Mouse (Mus musculus): Measurements from ENCODE around the gene Mixl1. TPM values are rescaled to one million over a fixed set of nuclear protein-coding genes. Genes with fewer than 3 reads are reported as not detected.

The Mixl1 gene
- total and polyA plus RNA-seq, 2 experiments from 2014 or later = 0.17 TPM; not detected in 1

DNA sequence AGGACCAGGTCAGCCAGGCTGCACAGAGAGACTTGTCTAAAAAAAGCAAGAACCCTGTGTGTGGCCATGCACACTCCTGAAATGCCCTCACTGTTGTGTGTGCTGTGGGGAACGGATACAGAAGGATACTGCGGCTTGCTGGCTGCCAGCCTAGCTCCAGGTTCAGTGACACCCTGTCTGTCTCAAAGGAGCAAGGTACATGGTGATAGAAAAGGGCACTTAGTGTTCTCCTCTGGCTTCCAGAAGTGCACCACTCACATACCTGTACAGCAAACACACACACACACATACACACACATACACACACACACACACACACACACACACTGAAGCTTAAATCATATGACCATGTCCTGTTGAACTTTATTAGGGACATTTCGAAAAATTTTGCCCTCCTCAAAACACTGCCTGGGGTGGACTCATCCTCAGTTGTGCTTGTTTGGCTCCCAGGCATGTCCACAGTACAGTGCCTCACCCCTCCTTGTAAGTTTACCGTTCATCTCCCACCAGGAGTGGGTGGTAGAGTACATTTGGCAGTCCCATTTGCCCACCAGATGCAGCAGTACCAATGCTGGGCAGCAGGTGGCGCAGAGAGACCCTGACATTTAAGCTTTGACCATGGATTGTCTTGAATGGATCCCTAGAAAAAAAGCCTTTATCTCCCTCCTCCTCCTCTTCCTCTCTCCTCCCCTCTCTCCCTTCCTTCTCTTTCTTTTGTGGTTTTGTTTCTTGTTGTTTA is 23.3 kb upstream of the Mixl1 start:
- no peak overlapping the region for H3K4me2 ChIP-seq (ENCODE audit: low read depth, low read length, poor library complexity, severe bottlenecking)
- H3K4me3 ChIP-seq (ENCODE audit: low read depth, low read length) = no peak overlapping the region
- no peak overlapping the region for H3K27ac ChIP-seq (ENCODE audit: low read depth, low read length)
- DNase-seq (ENCODE audit: low spot score) (peak; percentile 68), ATAC-seq (ENCODE audit: low FRiP score) (no peak)
- H3K9me3 ChIP-seq (ENCODE audit: low read length) = no peaks in the 10 kb centered on the region
- peak; percentile 85 for TF ChIP-seq CTCF (IDR thresholded peaks at IDR 0.05)
- no peaks in the 10 kb centered on the region for H3K4me1 ChIP-seq (ENCODE audit: insufficient read depth, low read length)
- WGBS = 45% methylated on average over 5 of the region's 5 CpGs
- H3K27me3 ChIP-seq (ENCODE audit: insufficient read depth, low read length) = no peaks in the 10 kb centered on the region
- H3K36me3 ChIP-seq (ENCODE audit: insufficient read depth, low read length) = no peaks in the 10 kb centered on the region
- H3K9ac ChIP-seq (replicated peaks; ENCODE audit: low read length, poor library complexity, severe bottlenecking) = no peak overlapping the region

GRCm38 (mm10) chr1:180719483-180719882 is 22.6 kb upstream of the Mixl1 start:
- Histone ChIP-seq H3K4me2 (ENCODE audit: low read depth, low read length, poor library complexity, severe bottlenecking) (no peak overlapping the region), H3K36me3 (ENCODE audit: insufficient read depth, low read length) (no peaks in the 10 kb centered on the region), H3K27me3 (ENCODE audit: insufficient read depth, low read length) (no peaks in the 10 kb centered on the region), H3K9me3 (ENCODE audit: low read length) (no peaks in the 10 kb centered on the region), H3K4me3 (ENCODE audit: low read depth, low read length) (no peak overlapping the region), H3K27ac (ENCODE audit: low read depth, low read length) (no peak overlapping the region), H3K9ac (replicated peaks; ENCODE audit: low read length, poor library complexity, severe bottlenecking) (no peak overlapping the region), H3K4me1 (ENCODE audit: insufficient read depth, low read length) (no peaks in the 10 kb centered on the region)
- 89% methylated on average over 6 of the region's 6 CpGs for WGBS
- ATAC-seq (ENCODE audit: low FRiP score) (no peak), DNase-seq (ENCODE audit: low spot score) (no peak)
- TF ChIP-seq CTCF (IDR thresholded peaks at IDR 0.05) = no peak

GRCm38 (mm10) chr1:180718756-180719155 is 21.9 kb upstream of the Mixl1 start:
- H3K4me1 ChIP-seq (ENCODE audit: insufficient read depth, low read length) = no peaks in the 10 kb centered on the region
- no peak for TF ChIP-seq CTCF (IDR thresholded peaks at IDR 0.05)
- DNase-seq (ENCODE audit: low spot score) = no peak
- no peaks in the 10 kb centered on the region for H3K27me3 ChIP-seq (ENCODE audit: insufficient read depth, low read length)
- H3K4me2 ChIP-seq (ENCODE audit: low read depth, low read length, poor library complexity, severe bottlenecking) = no peak overlapping the region
- ATAC-seq (ENCODE audit: low FRiP score) = no peak
- no peak overlapping the region for H3K4me3 ChIP-seq (ENCODE audit: low read depth, low read length)
- no peaks in the 10 kb centered on the region for H3K36me3 ChIP-seq (ENCODE audit: insufficient read depth, low read length)
- H3K9ac ChIP-seq (replicated peaks; ENCODE audit: low read length, poor library complexity, severe bottlenecking) = no peak overlapping the region
- no peak overlapping the region for H3K27ac ChIP-seq (ENCODE audit: low read depth, low read length)
- H3K9me3 ChIP-seq (ENCODE audit: low read length) = no peaks in the 10 kb centered on the region
- 72% methylated on average over 5 of the region's 5 CpGs for WGBS

- H3K9me3 ChIP-seq (ENCODE audit: low read length) = no peaks in the 10 kb centered on the region
- no peak for DNase-seq (ENCODE audit: low spot score)
These were observed 12.3 kb upstream of the Mixl1 start for GRCm38 (mm10) chr1:180708935-180709776.

GRCm38 (mm10) chr1:180707813-180708212 is 11.0 kb upstream of the Mixl1 start:
- Histone ChIP-seq H3K4me3 (ENCODE audit: low read depth, low read length) (no peak overlapping the region), H3K36me3 (ENCODE audit: insufficient read depth, low read length) (no peaks in the 10 kb centered on the region), H3K4me2 (ENCODE audit: low read depth, low read length, poor library complexity, severe bottlenecking) (no peak overlapping the region), H3K4me1 (ENCODE audit: insufficient read depth, low read length) (peaks cover under 1% of the 10 kb centered on the region; the same call in 1 of the 2 replicates), H3K9me3 (ENCODE audit: low read length) (no peaks in the 10 kb centered on the region), H3K27me3 (ENCODE audit: insufficient read depth, low read length) (no peaks in the 10 kb centered on the region), H3K9ac (replicated peaks; ENCODE audit: low read length, poor library complexity, severe bottlenecking) (no peak overlapping the region), H3K27ac (ENCODE audit: low read depth, low read length) (no peak overlapping the region)
- DNase-seq (ENCODE audit: low spot score) (no peak), ATAC-seq (ENCODE audit: low FRiP score) (no peak)
- no peak for TF ChIP-seq CTCF (IDR thresholded peaks at IDR 0.05)
- 79% methylated on average over 3 of the region's 3 CpGs for WGBS

More at GRCm38 (mm10) chr1:180708935-180709776, 12.3 kb upstream of the Mixl1 start:
- no peaks in the 10 kb centered on the region for H3K27me3 ChIP-seq (ENCODE audit: insufficient read depth, low read length)
- 77% methylated on average over 14 of the region's 14 CpGs for WGBS
- no peak for TF ChIP-seq CTCF (IDR thresholded peaks at IDR 0.05)
- no peak overlapping the region for H3K4me3 ChIP-seq (ENCODE audit: low read depth, low read length)
- no peak overlapping the region for H3K9ac ChIP-seq (replicated peaks; ENCODE audit: low read length, poor library complexity, severe bottlenecking)
- no peak overlapping the region for H3K4me2 ChIP-seq (ENCODE audit: low read depth, low read length, poor library complexity, severe bottlenecking)
- no peak for ATAC-seq (ENCODE audit: low FRiP score)
- no peak overlapping the region for H3K27ac ChIP-seq (ENCODE audit: low read depth, low read length)
- H3K36me3 ChIP-seq (ENCODE audit: insufficient read depth, low read length) = no peaks in the 10 kb centered on the region
- no peaks in the 10 kb centered on the region for H3K4me1 ChIP-seq (ENCODE audit: insufficient read depth, low read length)

GRCm38 (mm10) chr1:180707368-180707767 is 10.5 kb upstream of the Mixl1 start:
- Histone ChIP-seq H3K27ac (ENCODE audit: low read depth, low read length) (no peak overlapping the region), H3K4me2 (ENCODE audit: low read depth, low read length, poor library complexity, severe bottlenecking) (no peak overlapping the region), H3K4me1 (ENCODE audit: insufficient read depth, low read length) (peaks cover 3% of the 10 kb centered on the region; the same call in 1 of the 2 replicates), H3K4me3 (ENCODE audit: low read depth, low read length) (no peak overlapping the region), H3K36me3 (ENCODE audit: insufficient read depth, low read length) (no peaks in the 10 kb centered on the region), H3K9ac (replicated peaks; ENCODE audit: low read length, poor library complexity, severe bottlenecking) (no peak overlapping the region), H3K9me3 (ENCODE audit: low read length) (no peaks in the 10 kb centered on the region), H3K27me3 (ENCODE audit: insufficient read depth, low read length) (no peaks in the 10 kb centered on the region)
- 53% methylated on average over 3 of the region's 3 CpGs for WGBS
- ATAC-seq (ENCODE audit: low FRiP score) (no peak), DNase-seq (ENCODE audit: low spot score) (no peak)
- TF ChIP-seq CTCF (IDR thresholded peaks at IDR 0.05) = no peak

Data from midbrain, postnatal 0 days (tissue).